Mouse (Mus musculus): Measurements from ENCODE around the gene Lck. TPM values are rescaled to one million over a fixed set of nuclear protein-coding genes. Genes with fewer than 3 reads are reported as not detected.
A peak's percentile ranks its signal among the peaks of the same experiment; 100 is the strongest.

Lck gene
- polyA plus RNA-seq, 1 experiment from 2014 or later: 9.5 TPM

- peak; percentile 88 for ATAC-seq (ENCODE audit: insufficient number of reproducible peaks, insufficient read depth, low FRiP score, low TSS enrichment, low read depth)
Measured at GRCm38 (mm10) chr4:129513086-129513767, 60.2 kb downstream of the Lck start, which contains the start of gene Marcksl1. Marcksl1 (plus strand) TSS chr4:129513581.

GRCm38 (mm10) chr4:129511413-129512096, 61.9 kb downstream of the Lck start:
- H3K4me3 ChIP-seq: no peak overlapping the region
- H3K36me3 ChIP-seq: peaks cover 16% of the 10 kb centered on the region

More at GRCm38 (mm10) chr4:129513086-129513767, 60.2 kb downstream of the Lck start, which contains the start of gene Marcksl1:
- Histone ChIP-seq H3K9me3 (no peaks in the 10 kb centered on the region), H3K4me1 (peaks cover 54% of the 10 kb centered on the region), H3K36me3 (peaks cover 31% of the 10 kb centered on the region), H3K4me2 (peak within 1 kb of the TSS; percentile 82), H3K9ac (peak within 1 kb of the TSS; percentile 100), H3K4me3 (peak within 1 kb of the TSS; percentile 99), H3K27ac (peak within 1 kb of the TSS; percentile 97), H3K27me3 (no peaks in the 10 kb centered on the region)
- WGBS: 5% methylated on average over 47 of the region's 47 CpGs

GRCm38 (mm10) chr4:129510723-129511412, 62.6 kb downstream of the Lck start:
- no peaks in the 10 kb centered on the region for H3K27me3 ChIP-seq
- 42% methylated on average over 6 of the region's 6 CpGs for WGBS
- no peak overlapping the region for H3K27ac ChIP-seq
- H3K4me1 ChIP-seq: peaks cover 46% of the 10 kb centered on the region
- H3K4me3 ChIP-seq: no peak overlapping the region
- ATAC-seq (ENCODE audit: insufficient number of reproducible peaks, insufficient read depth, low FRiP score, low TSS enrichment, low read depth): no peak
- H3K4me2 ChIP-seq: no peak overlapping the region
- H3K9me3 ChIP-seq: no peaks in the 10 kb centered on the region
- peaks cover 10% of the 10 kb centered on the region for H3K36me3 ChIP-seq
- no peak overlapping the region for H3K9ac ChIP-seq

More at GRCm38 (mm10) chr4:129511413-129512096, 61.9 kb downstream of the Lck start:
- H3K4me1 ChIP-seq: peaks cover 50% of the 10 kb centered on the region
- no peaks in the 10 kb centered on the region for H3K27me3 ChIP-seq
- H3K4me2 ChIP-seq: no peak overlapping the region
- 0 out of 2 replicates have a peak overlapping the region, but pooled peaks have one; percentile 39 for H3K27ac ChIP-seq
- H3K9me3 ChIP-seq: no peaks in the 10 kb centered on the region
- no peak for ATAC-seq (ENCODE audit: insufficient number of reproducible peaks, insufficient read depth, low FRiP score, low TSS enrichment, low read depth)
- WGBS: 20% methylated on average over 6 of the region's 6 CpGs
- peak overlapping the region; percentile 46; the same call in 1 of the 2 replicates for H3K9ac ChIP-seq

- no peaks in the 10 kb centered on the region for H3K27me3 ChIP-seq
- 64% methylated on average over 3 of the region's 3 CpGs for WGBS
- H3K36me3 ChIP-seq: no peaks in the 10 kb centered on the region
- H3K9ac ChIP-seq: no peak overlapping the region
- H3K9me3 ChIP-seq: no peaks in the 10 kb centered on the region
- no peak overlapping the region for H3K4me2 ChIP-seq
- H3K4me1 ChIP-seq: peaks cover 35% of the 10 kb centered on the region
- no peak overlapping the region for H3K27ac ChIP-seq
- no peak overlapping the region for H3K4me3 ChIP-seq
- ATAC-seq (ENCODE audit: insufficient number of reproducible peaks, insufficient read depth, low FRiP score, low TSS enrichment, low read depth): no peak
Measured at GRCm38 (mm10) chr4:129509650-129510049, 63.8 kb downstream of the Lck start.

GRCm38 (mm10) chr4:129508834-129509600, 64.4 kb downstream of the Lck start:
- no peak for ATAC-seq (ENCODE audit: insufficient number of reproducible peaks, insufficient read depth, low FRiP score, low TSS enrichment, low read depth)
- WGBS: 59% methylated on average over 15 of the region's 15 CpGs
- no peaks in the 10 kb centered on the region for H3K27me3 ChIP-seq

GRCm38 (mm10) chr4:129508237-129508515, 65.3 kb downstream of the Lck start:
- Histone ChIP-seq H3K4me3 (no peak overlapping the region), H3K27me3 (no peaks in the 10 kb centered on the region), H3K27ac (no peak overlapping the region), H3K9me3 (no peaks in the 10 kb centered on the region), H3K9ac (no peak overlapping the region), H3K4me1 (peaks cover 37% of the 10 kb centered on the region), H3K36me3 (no peaks in the 10 kb centered on the region), H3K4me2 (no peak overlapping the region)
- ATAC-seq (ENCODE audit: insufficient number of reproducible peaks, insufficient read depth, low FRiP score, low TSS enrichment, low read depth): no peak
- WGBS: 60% methylated on average over 3 of the region's 3 CpGs

More at GRCm38 (mm10) chr4:129508834-129509600, 64.4 kb downstream of the Lck start:
- Histone ChIP-seq H3K4me2 (no peak overlapping the region), H3K4me3 (no peak overlapping the region), H3K27ac (no peak overlapping the region; the same call in 1 of the 2 replicates), H3K9me3 (no peaks in the 10 kb centered on the region), H3K4me1 (peaks cover 35% of the 10 kb centered on the region), H3K36me3 (no peaks in the 10 kb centered on the region), H3K9ac (no peak overlapping the region)

GRCm38 (mm10) chr4:129507434-129508236, 65.8 kb downstream of the Lck start:
- H3K9me3 ChIP-seq: no peaks in the 10 kb centered on the region
- no peak overlapping the region for H3K9ac ChIP-seq

GRCm38 (mm10) chr4:129505511-129505910, 67.9 kb downstream of the Lck start:
- Histone ChIP-seq H3K27me3 (no peaks in the 10 kb centered on the region), H3K4me2 (no peak overlapping the region), H3K9me3 (no peaks in the 10 kb centered on the region), H3K4me1 (peaks cover 22% of the 10 kb centered on the region), H3K4me3 (no peak overlapping the region), H3K27ac (no peak overlapping the region), H3K9ac (no peak overlapping the region), H3K36me3 (no peaks in the 10 kb centered on the region)
- no peak for ATAC-seq (ENCODE audit: insufficient number of reproducible peaks, insufficient read depth, low FRiP score, low TSS enrichment, low read depth)
- 74% methylated on average over 3 of the region's 3 CpGs for WGBS

More at GRCm38 (mm10) chr4:129507434-129508236, 65.8 kb downstream of the Lck start:
- H3K4me1 ChIP-seq: peaks cover 37% of the 10 kb centered on the region
- no peak overlapping the region for H3K27ac ChIP-seq
- WGBS: 66% methylated on average over 9 of the region's 10 CpGs
- no peak for ATAC-seq (ENCODE audit: insufficient number of reproducible peaks, insufficient read depth, low FRiP score, low TSS enrichment, low read depth)
- no peaks in the 10 kb centered on the region for H3K27me3 ChIP-seq
- no peaks in the 10 kb centered on the region for H3K36me3 ChIP-seq
- no peak overlapping the region for H3K4me3 ChIP-seq
- no peak overlapping the region for H3K4me2 ChIP-seq

GRCm38 (mm10) chr4:129502901-129503444, 70.5 kb downstream of the Lck start:
- H3K9me3 ChIP-seq: no peaks in the 10 kb centered on the region
- 60% methylated on average over 11 of the region's 11 CpGs for WGBS
- H3K9ac ChIP-seq: no peak overlapping the region
- no peaks in the 10 kb centered on the region for H3K27me3 ChIP-seq
- no peak overlapping the region for H3K4me3 ChIP-seq
- no peak for ATAC-seq (ENCODE audit: insufficient number of reproducible peaks, insufficient read depth, low FRiP score, low TSS enrichment, low read depth)
- no peaks in the 10 kb centered on the region for H3K36me3 ChIP-seq
- H3K4me2 ChIP-seq: peak overlapping the region; percentile 5; the same call in 1 of the 2 replicates
- no peak overlapping the region for H3K27ac ChIP-seq
- H3K4me1 ChIP-seq: peaks cover 16% of the 10 kb centered on the region

- Histone ChIP-seq H3K27ac (no peak overlapping the region), H3K9ac (no peak overlapping the region), H3K27me3 (no peaks in the 10 kb centered on the region), H3K9me3 (no peaks in the 10 kb centered on the region), H3K4me2 (no peak overlapping the region), H3K4me3 (no peak overlapping the region), H3K4me1 (peaks cover 16% of the 10 kb centered on the region), H3K36me3 (no peaks in the 10 kb centered on the region)
- 71% methylated on average over 9 of the region's 9 CpGs for WGBS
- ATAC-seq (ENCODE audit: insufficient number of reproducible peaks, insufficient read depth, low FRiP score, low TSS enrichment, low read depth): no peak
Measured at GRCm38 (mm10) chr4:129502327-129502888, 71.0 kb downstream of the Lck start.

Measured in embryonic facial prominence, embryonic 13.5 days (tissue).